Mouse (Mus musculus): ENCODE data around the gene Klhdc10.
"Not testable (repeated sequence)": the region's sequence is repeated elsewhere in the genome, so short reads cannot be mapped to it uniquely, and the experiment has no call there.

The Klhdc10 gene

DNA sequence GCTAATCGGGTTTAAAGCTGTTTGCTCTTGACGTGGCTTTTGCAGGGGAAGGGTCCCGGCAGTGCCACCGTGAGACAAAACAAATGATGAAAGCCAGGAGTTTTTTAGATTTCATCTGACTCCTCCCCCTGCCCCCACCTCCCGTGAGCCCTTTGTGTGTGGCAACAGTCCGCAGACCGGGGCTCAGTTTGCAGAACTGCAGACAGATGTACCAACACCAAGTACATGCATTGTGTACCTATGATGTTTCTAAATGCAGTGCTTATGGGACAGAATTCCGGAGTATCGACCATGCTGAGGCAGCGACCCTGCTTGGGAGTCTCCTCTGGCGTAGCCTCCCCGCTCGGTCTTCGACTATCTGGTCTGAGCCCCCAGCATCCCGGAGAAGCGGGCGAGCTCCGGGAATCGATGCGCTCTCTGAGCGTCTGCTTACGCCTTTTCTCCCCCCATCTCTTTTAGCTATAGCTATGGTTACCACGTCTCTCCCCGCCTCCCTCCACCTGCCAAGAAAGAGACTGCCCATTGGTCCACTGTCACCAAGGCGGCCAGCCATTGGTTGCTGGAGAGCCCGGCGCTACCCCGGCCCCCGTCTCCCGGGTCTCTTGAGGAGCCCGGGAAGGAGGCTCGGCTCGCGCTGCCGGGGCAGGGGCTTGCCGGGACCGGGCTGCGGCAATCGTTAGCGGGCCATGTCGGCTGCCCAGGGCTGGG lies at the start of gene Klhdc10:
Gene Klhdc10 (plus strand): TSS at position 561 of the 708 bp plus-strand sequence.
- DNase-seq (ENCODE audit: low spot score), result peak; percentile 100

DNA sequence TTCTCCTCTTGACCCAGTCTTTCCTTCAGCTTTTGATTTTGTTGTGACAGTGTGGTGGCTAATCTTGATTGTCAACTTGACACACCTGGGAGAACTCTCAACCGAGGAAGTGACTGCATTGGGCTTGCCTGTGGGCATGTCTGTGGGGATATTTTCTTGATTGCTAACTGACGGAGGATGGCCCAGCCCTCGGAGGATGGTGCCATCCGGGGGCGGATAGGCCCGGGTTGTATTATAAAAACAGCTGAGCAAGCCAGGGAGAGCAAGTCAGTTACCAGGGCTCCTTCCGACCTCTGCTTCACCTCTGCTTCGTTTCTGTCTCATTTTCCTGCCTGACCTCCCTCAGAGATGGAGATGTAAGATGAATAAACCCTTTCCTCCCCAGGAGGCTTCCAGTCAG lies 48.9 kb upstream of the Klhdc10 start:
- no peak for DNase-seq (ENCODE audit: low spot score)

DNA sequence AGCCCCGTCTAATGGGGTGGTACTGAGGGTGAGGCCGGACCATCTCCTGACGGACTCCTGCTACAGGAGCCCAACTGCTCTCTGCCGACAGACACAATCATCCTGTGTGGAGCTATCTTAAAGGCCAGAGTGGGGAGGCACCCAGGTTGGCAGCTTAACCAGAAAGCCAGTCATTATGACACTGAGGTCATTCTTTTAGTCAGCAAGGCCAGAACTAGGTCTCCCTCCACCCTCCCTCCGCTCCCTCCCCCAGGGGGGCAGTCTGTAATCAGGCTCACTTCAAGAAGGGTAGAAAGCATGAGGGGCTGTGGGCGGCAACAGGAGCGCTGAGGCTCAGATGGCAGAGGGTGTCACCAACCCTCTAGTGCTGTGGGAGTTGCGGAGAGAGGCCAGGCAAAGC lies 48.0 kb upstream of the Klhdc10 start:
- no peak for DNase-seq (ENCODE audit: low spot score)

DNA sequence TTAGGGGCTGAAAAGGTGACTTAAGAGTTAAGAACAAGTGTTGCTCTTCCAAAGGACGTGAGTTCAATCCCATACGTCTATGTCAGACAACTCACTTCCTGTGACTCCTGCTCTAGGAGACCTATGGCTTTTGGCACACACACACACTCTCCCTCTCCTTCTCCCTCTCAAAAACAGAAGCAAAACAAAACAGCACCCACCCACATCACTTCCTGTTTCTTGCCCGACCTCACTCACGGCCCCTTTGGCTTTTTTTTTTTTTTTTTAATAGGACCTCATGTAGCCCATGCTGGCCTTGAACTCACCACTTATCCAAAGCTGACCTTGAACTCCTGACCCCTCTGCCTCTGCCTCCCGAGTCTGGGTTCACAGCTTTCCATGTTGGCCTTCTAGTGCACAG lies 46.9 kb upstream of the Klhdc10 start:
- no peak for DNase-seq (ENCODE audit: low spot score)

DNA sequence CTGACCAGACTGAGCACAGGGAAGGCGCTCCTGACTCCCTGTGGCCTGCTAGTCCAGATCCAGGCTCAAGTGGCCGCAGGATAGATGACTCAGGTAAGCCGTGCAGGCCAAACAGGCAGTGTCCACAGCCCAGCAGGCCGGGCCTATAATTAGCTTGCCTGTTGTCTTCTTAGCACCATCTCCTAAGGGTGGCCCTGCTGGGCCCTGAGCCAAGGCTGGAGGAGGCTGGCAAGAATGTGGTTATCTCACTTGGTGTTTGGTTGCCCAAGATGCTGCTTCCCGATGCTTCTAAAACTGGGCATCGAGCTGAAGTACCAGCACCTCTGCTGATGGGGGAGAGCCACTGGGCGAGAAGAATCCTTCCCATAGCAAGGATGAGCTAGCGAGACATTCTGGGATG lies 46.0 kb upstream of the Klhdc10 start:
- no peak for DNase-seq (ENCODE audit: low spot score)

DNA sequence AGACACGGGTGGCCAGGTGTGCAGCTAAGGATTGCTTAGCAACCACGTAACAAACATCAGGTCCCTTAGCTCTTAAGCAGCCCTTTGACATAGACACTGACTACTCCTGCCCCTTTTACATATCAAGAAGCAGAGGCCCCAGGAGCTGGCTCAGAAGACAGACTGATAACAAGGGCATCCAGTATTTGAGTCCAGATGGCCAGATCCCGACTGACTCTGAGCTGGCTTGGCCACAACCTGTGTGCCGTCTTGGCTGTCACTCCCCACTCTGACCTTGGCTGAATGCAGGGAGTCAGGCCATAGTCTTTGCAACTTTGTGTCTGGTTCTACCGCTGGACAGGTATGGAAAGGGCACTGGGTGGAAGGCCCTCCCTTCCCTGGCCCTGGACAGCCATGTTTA lies 45.5 kb upstream of the Klhdc10 start:
- no peak for DNase-seq (ENCODE audit: low spot score)

DNA sequence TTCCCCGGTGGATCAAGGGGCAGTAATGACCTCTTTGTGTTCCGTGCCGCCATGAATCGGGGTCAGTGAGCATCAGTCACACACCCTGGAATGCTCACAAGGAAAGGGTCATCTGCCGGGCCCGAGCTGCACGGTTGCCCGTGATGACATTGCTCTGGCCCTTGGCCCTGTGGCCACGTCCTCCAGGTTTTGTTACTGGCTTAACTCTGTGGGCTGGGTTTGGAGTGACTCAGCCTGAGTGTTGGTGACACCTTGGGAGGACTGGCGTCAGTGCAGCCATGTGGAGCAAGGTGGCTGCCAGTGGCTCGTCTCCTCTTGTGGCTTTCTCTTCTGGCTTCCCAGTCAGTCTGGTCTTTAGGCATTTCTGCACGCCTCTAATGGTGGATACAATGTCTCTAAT lies 45.0 kb upstream of the Klhdc10 start:
- no peak for DNase-seq (ENCODE audit: low spot score)

DNA sequence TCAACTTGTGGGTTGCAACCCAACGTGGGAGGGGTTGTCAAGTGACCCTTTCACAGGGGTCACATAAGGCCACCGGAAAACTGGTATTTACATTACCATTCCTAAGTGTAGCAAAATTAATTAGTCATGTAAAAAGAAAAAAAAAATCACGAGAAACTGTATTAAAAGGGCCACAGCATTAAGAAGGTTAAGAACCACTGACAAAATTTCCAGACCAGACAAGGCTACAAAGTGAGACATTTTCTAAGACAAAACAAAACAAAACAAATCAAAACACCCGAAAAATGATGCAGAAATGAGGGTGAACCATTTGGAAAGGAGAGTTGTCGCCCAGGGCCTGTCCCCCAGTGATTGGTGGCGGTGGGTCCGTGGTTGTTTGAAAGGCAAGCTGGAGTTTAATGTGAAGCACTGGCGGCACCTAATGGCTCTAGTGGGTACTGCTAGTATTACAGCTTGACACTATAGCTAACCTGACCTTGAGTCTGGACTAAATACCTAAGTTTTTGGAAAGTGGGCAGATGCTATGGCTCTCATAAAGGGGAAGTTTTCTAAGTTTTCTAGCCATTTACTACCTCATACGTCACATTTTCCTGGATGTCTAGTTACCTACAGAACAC lies 44.0 kb upstream of the Klhdc10 start:
- peak; percentile 95 for DNase-seq (ENCODE audit: low spot score)

DNA sequence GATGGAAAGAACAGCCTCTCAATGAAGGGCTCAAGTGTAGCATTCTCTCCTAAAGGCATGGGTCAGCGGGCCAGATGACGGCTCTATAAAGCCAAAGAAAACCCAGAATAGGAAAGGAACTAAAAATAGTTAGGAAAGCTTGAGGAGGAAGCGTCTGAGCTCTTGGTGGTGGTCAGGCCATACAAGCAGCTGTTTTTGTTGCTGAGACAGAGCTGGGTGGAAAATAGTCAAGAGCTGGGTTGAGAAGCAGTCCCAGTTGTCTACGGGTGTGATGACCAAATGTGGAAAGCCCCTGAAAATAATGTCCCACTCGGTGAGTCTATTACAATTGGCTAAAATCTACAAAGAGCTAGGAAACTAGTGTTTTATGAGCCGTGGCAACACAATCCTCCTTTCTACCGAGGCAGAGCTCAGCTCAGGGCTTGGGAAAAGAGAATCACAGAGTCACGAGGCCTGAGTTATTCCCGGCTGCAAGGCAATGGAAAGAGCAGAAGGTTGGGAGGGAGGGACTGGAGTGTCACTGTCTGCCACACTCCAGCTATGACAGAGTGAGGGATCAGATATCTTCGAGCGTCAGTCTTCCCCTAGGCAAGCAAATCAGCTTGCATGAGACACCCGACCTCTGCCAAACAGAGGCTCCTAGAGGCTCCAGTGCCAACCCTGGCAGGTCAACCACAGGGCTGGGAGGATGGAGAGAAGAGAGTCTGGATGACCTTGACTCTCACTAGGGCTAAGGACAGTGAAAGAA lies 41.7 kb upstream of the Klhdc10 start:
- DNase-seq (ENCODE audit: low spot score), result no peak

DNA sequence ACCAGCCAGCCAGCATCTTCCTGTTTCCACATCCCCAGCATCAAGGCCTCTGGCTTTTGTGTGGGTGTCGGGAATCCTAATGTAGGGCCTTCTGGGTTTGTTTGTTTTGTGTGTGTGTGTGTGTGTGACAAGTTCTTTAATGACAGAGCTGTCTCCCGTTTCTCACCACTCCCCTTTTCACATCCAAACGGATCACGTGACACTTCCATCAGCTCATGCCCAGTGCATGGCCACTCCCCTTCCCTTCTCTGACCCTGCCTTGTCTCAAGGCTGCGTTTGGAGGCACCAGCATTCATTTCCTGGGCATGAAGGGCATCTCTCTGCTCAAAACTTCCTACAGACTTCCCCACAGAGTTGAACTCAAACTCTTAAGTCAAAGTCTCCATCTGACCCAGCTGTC lies 37.9 kb upstream of the Klhdc10 start:
- DNase-seq (ENCODE audit: low spot score), result no peak

DNA sequence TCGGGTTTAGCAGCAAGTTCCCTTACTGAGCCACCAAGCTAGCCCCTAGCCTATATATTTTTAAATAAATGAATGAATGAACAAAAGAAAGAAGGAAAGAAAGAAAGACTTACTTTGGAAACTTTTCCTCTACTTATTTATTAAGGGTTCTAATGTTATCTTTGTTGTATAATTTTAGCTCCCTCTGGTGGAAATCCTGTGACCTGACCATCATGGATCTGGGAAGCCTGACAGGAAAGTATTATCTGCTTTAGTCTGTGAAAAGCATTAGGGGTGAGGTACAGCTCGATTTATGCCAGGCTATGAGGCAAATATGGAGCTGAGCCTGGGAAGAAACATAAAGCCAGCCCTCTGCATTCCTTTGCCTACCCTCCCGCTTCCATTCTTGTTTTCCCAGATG lies 32.4 kb upstream of the Klhdc10 start:
- DNase-seq (ENCODE audit: low spot score), result no peak

DNA sequence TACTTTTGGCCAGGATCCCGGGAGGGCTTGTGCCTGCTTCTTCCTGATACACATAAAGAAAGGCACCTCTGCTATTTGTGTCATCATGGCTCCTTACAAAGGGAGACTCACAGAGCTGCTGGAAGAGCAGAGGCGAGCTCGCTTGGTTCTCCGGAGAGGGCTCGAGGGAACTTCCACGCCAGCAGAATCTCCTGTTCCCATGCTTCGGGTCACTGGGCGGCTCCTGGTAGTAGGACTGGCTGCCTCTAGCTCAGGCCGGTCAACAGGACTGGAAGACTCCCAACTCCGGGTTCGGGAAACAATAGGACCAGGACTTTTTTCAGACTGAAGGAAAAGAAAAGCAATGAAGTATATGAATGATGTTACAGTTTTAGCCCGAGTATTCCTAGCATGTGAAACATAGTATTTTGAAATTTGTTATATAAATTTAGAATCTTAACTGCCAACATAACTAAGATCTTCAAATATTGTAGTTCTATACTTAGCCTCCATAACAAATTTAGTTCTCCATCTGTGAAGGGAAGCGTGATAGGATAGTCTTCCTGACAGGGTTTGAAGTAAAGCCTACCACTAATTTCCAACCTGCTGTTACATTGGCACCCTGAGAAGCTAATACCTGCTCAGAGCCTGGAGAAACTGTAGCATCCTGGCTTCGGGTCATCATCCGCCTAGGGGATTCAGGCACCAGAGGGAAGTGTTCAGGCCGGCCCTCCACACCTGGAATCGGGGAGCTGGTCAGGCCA lies 28.9 kb upstream of the Klhdc10 start:
- no peak for DNase-seq (ENCODE audit: low spot score)

DNA sequence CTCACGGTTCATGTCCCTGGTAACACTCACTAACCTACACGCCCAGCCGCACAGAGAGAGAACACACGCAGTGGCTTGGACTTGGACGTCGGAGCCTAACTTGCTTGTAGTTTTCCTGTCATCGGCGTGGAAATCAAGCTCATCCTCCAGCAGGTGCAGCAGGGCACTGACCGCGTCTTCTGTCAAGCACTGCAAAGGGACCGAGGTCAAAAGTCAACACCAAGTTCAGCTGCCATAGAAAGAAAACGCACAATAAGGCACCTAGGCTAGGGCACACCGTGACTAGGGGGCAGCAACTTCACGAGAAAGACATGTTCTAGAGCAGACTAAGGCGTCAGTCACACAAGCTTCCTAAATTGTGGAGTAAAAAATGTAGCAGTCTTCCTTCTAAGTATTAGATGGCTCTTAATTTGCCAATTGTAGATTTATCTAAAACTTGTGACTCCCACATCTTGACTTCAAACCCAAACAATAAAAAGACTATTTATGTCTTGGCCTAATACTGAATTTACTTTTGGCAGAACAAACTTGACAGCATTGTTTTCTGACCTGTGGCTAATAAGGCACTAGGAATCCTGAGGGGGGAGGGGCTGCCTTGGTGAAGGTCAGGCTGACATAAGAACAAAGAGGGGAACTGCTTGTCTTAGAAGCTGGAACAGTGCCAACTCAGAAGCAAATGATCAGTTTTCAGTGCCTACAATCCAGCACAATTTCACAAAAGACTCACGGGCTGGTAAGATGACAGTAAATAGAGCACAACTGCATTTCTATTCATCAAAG lies 26.7 kb upstream of the Klhdc10 start:
- DNase-seq (ENCODE audit: low spot score), result no peak

DNA sequence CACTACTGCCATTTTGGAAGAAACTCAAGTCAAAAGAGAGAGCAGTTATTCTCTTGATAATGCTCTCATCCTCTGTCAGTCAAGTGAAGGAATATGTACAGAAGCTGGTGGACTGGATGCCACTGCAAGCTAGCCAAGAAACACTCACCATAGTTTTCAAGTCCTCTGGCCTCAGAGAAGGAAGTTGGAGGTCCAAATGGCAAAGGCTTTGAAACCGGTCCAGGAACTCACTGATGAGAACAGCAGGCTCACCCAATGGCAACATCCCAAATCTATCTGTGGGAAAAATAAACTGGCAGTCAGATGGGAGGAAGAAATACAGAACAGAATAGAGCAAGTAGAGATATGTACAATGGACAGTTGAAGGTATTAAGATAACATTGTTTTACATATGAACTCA lies 25.9 kb upstream of the Klhdc10 start:
- no peak for DNase-seq (ENCODE audit: low spot score)

DNA sequence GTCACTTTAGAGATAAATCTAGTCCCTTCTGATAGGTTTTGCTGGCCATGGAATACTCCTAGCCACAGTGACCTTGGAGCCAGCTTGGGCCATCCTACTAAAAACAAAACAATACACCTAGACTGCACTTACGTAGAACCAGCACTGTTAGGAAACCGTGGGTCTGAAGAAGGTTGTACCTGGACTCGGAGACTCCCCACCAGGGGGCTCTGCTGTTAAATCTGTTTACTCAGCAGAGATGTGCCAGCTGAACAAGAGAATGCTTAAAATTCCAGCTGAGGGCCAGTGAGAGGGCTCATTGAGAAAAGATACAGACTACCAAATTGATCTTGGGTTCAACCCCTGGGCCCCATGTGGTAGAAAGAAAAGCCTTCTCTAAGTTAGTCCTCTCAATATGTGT lies 20.6 kb upstream of the Klhdc10 start:
- DNase-seq (ENCODE audit: low spot score), result peak; percentile 64

DNA sequence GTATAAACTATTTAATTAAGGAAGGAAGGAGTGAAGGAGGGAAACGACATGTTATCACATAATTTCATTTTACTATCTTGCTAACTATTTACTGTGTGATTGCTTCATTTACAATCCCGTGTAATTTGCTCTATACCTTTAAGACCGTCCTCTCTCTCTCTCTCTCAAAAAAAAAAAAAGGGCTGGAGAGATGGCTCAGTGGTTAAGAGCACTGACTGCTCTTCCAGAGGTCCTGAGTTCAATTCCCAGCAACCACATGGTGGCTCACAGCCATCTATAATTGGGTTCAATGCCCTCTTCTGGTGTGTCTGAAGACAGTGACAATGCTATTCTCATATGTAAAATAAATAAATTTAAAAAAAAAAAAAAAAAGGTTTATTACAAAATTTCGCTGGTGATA lies 11.4 kb upstream of the Klhdc10 start:
- not testable (repeated sequence) for DNase-seq (ENCODE audit: low spot score)

DNA sequence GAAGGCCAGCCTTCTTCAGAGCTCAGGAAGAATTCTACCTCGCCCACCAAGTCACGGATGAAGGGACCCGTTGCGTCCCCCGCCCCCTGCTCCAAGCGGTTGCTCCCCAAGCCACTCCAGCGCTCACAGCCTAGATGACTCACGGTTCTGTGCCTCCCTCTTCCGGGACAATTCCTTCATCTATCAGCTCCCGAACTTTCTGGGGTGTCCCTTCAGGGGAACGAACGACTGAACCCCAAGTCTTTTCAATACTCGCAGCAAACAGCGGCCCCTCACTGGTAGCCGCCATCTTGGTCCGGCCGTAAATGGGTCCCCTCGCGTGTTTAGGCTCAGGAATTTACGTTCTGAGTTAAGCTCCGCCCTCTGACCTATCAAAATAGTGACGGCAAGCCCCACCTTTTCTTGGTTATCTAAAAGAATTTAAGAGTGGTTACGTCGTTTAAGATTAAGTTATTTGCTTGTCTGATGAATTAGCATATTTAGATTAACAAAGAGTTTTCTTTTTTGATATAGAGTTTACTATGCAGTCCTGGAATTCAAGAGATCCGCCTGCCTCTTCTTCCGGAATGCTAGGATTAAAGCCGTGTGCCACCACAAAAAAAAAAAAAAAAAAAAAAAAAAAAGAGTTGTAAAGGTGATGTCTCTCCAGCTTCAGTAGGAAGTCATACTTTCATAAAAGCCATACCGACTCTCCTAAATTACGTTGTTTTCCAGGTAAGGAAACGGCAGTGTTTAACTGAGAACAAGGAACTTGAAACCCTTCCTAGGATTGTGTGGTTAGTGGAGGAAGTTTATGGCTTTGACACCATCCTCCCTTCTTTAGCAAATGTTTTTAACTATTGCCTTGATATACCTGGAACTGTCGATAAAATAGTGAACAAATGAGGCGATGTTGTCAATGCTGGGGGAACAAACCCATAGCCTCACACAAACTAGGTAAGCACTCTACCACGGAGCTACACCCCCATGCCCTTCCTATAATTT lies 10.7 kb upstream of the Klhdc10 start, which contains the start of gene Zc3hc1:
Gene Zc3hc1 (minus strand): TSS at position 315 of the 984 bp plus-strand sequence.
- peak; percentile 92 for DNase-seq (ENCODE audit: low spot score)

DNA sequence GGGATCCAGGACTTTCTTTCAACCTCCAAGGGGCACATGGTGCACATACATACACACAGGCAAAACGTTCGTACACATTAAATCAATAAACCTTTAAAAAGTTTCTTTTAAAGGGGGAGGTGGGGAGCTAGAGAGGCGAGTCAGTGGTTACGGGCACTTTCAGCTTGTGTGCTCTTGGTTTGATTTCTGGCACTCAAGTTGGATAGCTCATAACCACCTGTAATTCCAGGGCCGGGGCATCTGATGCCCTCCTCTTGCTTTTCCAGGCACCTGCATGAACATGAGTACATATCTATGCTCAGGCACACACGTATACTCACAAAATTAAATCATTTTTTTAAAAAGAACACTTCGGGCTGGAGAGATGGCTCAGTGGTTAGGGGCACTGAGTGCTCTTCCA lies 9.7 kb upstream of the Klhdc10 start:
- no peak for DNase-seq (ENCODE audit: low spot score)

DNA sequence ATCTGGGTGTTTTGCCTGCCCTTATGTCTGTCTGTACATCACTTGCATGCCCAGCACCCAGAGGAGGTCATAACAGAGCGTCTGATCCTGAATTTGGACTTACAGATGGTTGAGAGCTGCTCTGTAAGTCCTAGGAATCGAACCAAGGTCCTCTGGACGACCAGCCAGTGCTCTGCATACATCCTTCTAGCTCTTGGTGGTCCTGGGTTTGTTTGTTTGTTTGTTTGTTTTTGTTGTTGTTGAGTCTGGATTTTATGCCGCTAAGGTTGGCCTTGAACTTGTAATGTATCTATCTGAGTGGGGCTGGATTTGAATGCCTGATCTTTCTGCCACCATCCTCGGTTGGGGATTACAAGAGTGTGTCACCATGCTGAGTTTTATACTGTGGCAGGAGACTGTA lies 1.5 kb upstream of the Klhdc10 start:
- DNase-seq (ENCODE audit: low spot score), result no peak

DNA sequence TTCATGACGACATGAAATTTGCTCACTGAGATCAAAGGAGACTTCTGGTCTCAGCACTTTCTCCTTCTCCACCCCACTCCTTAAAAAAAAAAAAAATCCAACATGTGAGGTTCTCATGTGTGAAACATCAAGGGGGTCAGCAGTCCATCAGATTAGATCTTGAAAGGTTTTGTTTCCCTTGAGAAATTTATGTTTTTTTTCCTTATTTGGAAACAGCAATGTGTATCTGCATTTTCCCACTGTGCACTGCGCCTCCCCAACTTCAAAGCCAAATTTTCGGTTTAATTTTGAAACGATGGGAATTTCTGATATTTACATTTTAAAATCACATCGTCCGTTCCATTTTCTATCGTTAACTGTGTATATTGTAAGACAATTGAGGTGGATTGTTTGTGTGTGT lies 952 bp upstream of the Klhdc10 start:
- peak; percentile 57 for DNase-seq (ENCODE audit: low spot score)

Measured in embryo, embryonic 10.5 days (tissue).